Mouse (Mus musculus) kidney, embryonic 14.5 days (tissue): ENCODE results near the gene Tomm70a. TPM values are rescaled to one million over a fixed set of nuclear protein-coding genes. Genes with fewer than 3 reads are reported as not detected.

ENCODE experiments used
- ATAC-seq: fragments of 200-750 bp; cut with Nextera tagmentation; 2 replicates; pipeline ENCODE4 v1.8.0; 2017; ENCODE audit warnings: moderate number of reproducible peaks, mild to moderate bottlenecking, moderate TSS enrichment, moderate library complexity; ENCODE audit not compliant: low FRiP score, low TSS enrichment
- H3K27ac ChIP-seq: fragments of 300-500 bp; sonication (generic); 2 replicates; pipeline ENCODE4 v1.5.1; 2014; ENCODE audit warnings: low read depth, mild to moderate bottlenecking, low read length, moderate library complexity, mixed read lengths
- H3K27me3 ChIP-seq: fragments of 300-500 bp; sonication (generic); 2 replicates; pipeline ENCODE4 v1.6.1; 2014; ENCODE audit warnings: mild to moderate bottlenecking, low read length; ENCODE audit not compliant: control insufficient read depth, insufficient read depth
- H3K36me3 ChIP-seq: fragments of 300-500 bp; sonication (generic); 2 replicates; pipeline ENCODE4 v1.6.1; 2014; ENCODE audit warnings: low read length, mixed read lengths; ENCODE audit not compliant: control insufficient read depth, insufficient read depth
- H3K4me1 ChIP-seq: fragments of 300-500 bp; sonication (generic); 2 replicates; pipeline ENCODE4 v1.6.1; 2014; ENCODE audit warnings: low read length, mixed read lengths; ENCODE audit not compliant: control insufficient read depth, insufficient read depth
- H3K4me2 ChIP-seq: fragments of 300-500 bp; sonication (generic); replicated peaks from 2 replicates; pipeline ENCODE4 v1.6.1; 2014; ENCODE audit warnings: low read depth, mild to moderate bottlenecking, low read length
- H3K4me3 ChIP-seq: fragments of 300-500 bp; sonication (generic); 2 replicates; pipeline ENCODE4 v1.5.1; 2014; ENCODE audit warnings: mild to moderate bottlenecking, low read length
- H3K9ac ChIP-seq: fragments of 300-500 bp; sonication (generic); 2 replicates; pipeline ENCODE4 v1.6.1; 2014; ENCODE audit warnings: low read depth, mild to moderate bottlenecking, low read length, moderate library complexity
- H3K9me3 ChIP-seq: fragments of 300-500 bp; sonication (generic); 2 replicates; pipeline ENCODE4 v1.6.1; 2016; ENCODE audit warnings: low read length; ENCODE audit not compliant: control insufficient read depth
- WGBS: fragments of 180-500 bp; shearing (Covaris S2); extraction: QIAGEN DNeasy Blood & Tissue Kit; methylation state at CpG from one replicate; pipeline ENCODE4 v1.1.7; 2014; 5-methylcytosine and 5-hydroxymethylcytosine counted together
- polyA plus RNA-seq: library from polyadenylated mRNA; unstranded; fragments of >200 nt; fragmentation: Nextera tagmentation; extraction: Ambion mirVana; gene quantifications from 2 replicates; pipeline ENCODE4 v1.2.1, GENCODE M21; 2014

The Tomm70a gene
- polyA plus RNA-seq, 1 experiment from 2014 or later = 63.7 TPM

DNA sequence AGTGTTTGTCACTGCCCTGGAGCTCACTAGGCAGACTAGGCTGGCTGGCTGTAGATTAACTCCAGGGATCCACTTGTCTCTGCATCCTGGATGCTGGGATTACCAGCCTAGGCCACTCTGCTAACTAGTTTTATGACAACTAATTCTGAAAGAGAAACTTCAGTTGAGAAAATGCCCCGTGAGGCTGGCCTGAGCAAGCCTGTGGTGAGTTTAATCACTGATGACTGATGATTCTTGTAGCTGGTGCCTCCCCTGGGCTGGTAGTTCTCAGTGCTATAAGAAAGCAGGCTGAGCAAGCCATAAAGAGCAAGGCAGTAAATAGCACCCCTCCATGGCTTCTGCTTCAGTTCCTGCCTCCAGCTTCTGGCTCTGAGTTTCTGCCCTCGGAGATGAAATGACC, 54.2 kb downstream of the Tomm70a start:
- Histone ChIP-seq H3K27me3 (no peaks in the 10 kb centered on the region), H3K36me3 (peaks cover 25% of the 10 kb centered on the region; the same call in 1 of the 2 replicates), H3K4me1 (no peaks in the 10 kb centered on the region), H3K4me2 (no peak overlapping the region), H3K9ac (no peak overlapping the region), H3K9me3 (no peaks in the 10 kb centered on the region), H3K4me3 (no peak overlapping the region), H3K27ac (no peak overlapping the region)
- ATAC-seq = no peak
- 78% methylated on average over 2 of the region's 2 CpGs for WGBS

DNA sequence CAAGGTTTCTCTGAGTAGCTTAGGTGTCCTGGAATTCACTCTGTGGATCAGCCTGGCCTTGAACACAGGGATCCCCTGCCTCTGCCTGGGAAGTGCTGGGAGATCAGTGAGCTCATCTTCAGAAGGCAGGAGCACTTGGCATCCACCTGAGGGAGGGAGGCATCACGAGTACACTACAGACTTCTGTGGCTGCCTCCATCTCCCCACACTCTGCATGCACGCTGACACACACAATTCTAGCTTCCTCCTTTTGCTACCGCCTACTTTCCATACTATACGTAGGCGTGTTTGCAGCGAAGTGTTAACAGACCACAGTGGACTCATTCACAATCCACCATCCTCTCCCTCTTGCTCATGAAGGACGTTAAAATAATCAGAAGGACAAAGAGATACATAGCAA, 54.8 kb downstream of the Tomm70a start:
- Histone ChIP-seq H3K27ac (no peak overlapping the region), H3K4me1 (no peaks in the 10 kb centered on the region), H3K36me3 (peaks cover 24% of the 10 kb centered on the region; the same call in 1 of the 2 replicates), H3K9me3 (no peaks in the 10 kb centered on the region), H3K9ac (no peak overlapping the region), H3K27me3 (no peaks in the 10 kb centered on the region), H3K4me3 (no peak overlapping the region), H3K4me2 (no peak overlapping the region)
- WGBS = 92% methylated on average over 7 of the region's 7 CpGs
- ATAC-seq = no peak

DNA sequence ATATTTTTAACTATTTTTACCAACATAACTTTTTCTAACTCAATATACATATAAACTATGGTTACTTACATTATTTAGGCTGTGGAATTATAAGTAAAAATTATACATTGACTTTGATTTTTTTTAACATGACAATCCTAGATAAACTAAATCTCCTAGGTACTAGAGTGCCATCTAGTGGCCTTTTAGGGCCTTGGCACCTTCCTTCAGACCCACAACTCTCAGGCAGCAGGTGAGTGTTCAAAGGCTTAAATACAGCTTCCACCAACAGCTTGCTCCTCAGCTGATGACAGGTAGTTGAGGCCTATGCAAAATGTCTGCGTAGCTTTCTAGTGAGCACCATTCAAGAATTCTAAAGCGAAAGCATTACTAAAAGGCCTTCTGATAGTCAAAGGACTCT, 55.8 kb downstream of the Tomm70a start:
- Histone ChIP-seq H3K9ac (no peak overlapping the region), H3K4me1 (no peaks in the 10 kb centered on the region), H3K9me3 (no peaks in the 10 kb centered on the region), H3K4me2 (no peak overlapping the region), H3K4me3 (no peak overlapping the region), H3K27ac (no peak overlapping the region), H3K36me3 (peaks cover 30% of the 10 kb centered on the region; the same call in 1 of the 2 replicates), H3K27me3 (no peaks in the 10 kb centered on the region)
- ATAC-seq = no peak
- WGBS = 69% methylated on average over 2 of the region's 2 CpGs

GRCm38 (mm10) chr16:57177664-57178063, 56.2 kb downstream of the Tomm70a start:
- Histone ChIP-seq H3K36me3 (peaks cover 34% of the 10 kb centered on the region), H3K9me3 (no peaks in the 10 kb centered on the region), H3K27ac (no peak overlapping the region), H3K9ac (no peak overlapping the region), H3K27me3 (no peaks in the 10 kb centered on the region), H3K4me3 (no peak overlapping the region), H3K4me1 (no peaks in the 10 kb centered on the region), H3K4me2 (no peak overlapping the region)
- ATAC-seq = no peak
- 90% methylated on average over 10 of the region's 10 CpGs for WGBS

DNA sequence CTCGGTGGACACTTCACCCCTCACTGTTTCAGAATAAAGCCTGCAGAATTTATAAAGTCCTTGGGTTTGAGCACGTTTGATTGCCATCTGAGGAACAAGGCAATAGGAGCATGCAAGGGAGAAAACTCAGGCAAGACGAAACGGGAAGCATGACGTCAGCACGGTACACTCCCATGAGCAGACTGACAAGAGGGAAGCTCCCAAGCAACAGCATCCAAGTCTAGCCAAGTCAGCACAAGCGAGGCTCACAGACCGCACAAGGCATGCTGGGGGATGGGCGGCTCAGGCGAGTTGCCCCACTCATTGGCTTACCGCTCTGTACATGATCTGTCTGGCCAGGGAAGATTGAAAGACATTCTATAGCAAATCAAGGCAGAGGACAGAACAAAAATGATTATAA, 59.7 kb downstream of the Tomm70a start:
- 91% methylated on average over 11 of the region's 11 CpGs for WGBS
- Histone ChIP-seq H3K27me3 (no peaks in the 10 kb centered on the region), H3K9ac (no peak overlapping the region), H3K4me3 (no peak overlapping the region), H3K27ac (no peak overlapping the region), H3K9me3 (no peaks in the 10 kb centered on the region), H3K4me2 (no peak overlapping the region), H3K4me1 (no peaks in the 10 kb centered on the region), H3K36me3 (peaks cover 47% of the 10 kb centered on the region)
- ATAC-seq = no peak

DNA sequence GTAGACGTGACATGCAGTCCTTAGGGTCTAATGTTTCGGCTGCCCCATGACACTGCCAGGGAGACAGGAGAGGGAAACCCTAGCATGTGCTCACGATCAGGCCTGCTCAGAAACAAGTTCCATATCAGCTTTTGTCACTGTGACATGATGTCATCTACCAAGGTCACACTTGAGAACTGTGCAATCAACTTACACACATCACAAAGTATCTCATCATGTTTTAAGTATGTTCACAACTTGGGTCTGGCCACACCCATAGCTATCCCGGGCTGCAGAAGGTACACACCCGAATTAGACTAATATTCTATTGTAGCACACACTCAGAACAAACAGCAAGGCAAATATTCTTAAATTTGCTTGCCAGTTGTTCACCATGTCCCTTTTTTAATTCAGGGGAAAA, 60.5 kb downstream of the Tomm70a start:
- Histone ChIP-seq H3K4me1 (no peaks in the 10 kb centered on the region), H3K36me3 (peaks cover 45% of the 10 kb centered on the region), H3K9me3 (no peaks in the 10 kb centered on the region), H3K9ac (no peak overlapping the region), H3K27me3 (no peaks in the 10 kb centered on the region), H3K27ac (no peak overlapping the region), H3K4me3 (no peak overlapping the region), H3K4me2 (no peak overlapping the region)
- 90% methylated on average over 5 of the region's 5 CpGs for WGBS
- no peak for ATAC-seq

GRCm38 (mm10) chr16:57186618-57187017, 65.1 kb downstream of the Tomm70a start:
- Histone ChIP-seq H3K4me3 (no peak overlapping the region), H3K4me1 (no peaks in the 10 kb centered on the region), H3K9ac (no peak overlapping the region), H3K4me2 (no peak overlapping the region), H3K36me3 (peaks cover 58% of the 10 kb centered on the region), H3K9me3 (no peaks in the 10 kb centered on the region), H3K27me3 (no peaks in the 10 kb centered on the region), H3K27ac (no peak overlapping the region)
- ATAC-seq = no peak
- WGBS = 93% methylated on average over 4 of the region's 4 CpGs

DNA sequence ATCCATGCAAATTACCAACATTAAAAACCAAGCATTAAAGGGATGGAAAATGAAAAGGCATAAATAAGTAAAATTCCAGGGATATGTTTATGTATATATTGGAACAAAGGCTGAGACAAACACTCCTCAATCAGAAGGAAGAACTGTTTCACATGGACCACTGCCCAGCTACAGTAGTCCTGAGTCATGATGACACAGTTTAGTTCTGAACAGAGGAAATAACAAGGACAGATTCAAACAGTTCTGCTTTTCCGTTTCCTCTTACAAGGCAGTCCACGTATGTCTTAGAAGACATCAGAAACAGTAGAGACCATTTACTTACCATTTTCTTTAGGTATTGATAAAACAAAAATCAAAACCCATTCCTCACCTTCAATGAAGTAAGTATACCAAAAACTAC, 68.0 kb downstream of the Tomm70a start:
- H3K9me3 ChIP-seq = no peaks in the 10 kb centered on the region
- WGBS = 87% methylated on average over 2 of the region's 2 CpGs
- no peaks in the 10 kb centered on the region for H3K27me3 ChIP-seq
- H3K27ac ChIP-seq = no peak overlapping the region
- H3K4me1 ChIP-seq = no peaks in the 10 kb centered on the region
- no peak overlapping the region for H3K4me3 ChIP-seq
- H3K36me3 ChIP-seq = peaks cover 44% of the 10 kb centered on the region
- H3K4me2 ChIP-seq = no peak overlapping the region
- H3K9ac ChIP-seq = no peak overlapping the region
- no peak for ATAC-seq

DNA sequence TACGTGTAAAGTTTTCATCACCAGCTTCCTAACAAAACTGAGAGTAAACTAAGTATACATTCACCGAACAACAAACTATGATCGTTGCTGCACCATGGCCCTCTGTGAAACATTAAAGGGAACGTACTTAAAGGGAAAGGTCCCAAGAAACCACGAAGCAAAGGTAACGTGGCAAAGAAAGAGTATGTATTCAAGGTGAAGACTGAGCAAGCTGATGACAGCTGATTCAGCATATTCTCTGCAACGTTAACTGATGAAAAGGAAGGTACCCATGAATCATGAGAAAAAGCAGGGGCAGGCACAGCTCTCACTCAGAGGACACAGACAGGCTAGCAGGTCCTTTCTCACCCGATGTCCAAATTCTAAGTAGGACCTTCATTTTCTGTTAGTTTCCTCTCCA, 68.9 kb downstream of the Tomm70a start:
- no peaks in the 10 kb centered on the region for H3K27me3 ChIP-seq
- H3K4me2 ChIP-seq = no peak overlapping the region
- H3K27ac ChIP-seq = no peak overlapping the region
- no peak overlapping the region for H3K4me3 ChIP-seq
- WGBS = 89% methylated on average over 8 of the region's 8 CpGs
- H3K9ac ChIP-seq = no peak overlapping the region
- ATAC-seq = no peak
- peaks cover 50% of the 10 kb centered on the region for H3K36me3 ChIP-seq
- H3K4me1 ChIP-seq = no peaks in the 10 kb centered on the region
- no peaks in the 10 kb centered on the region for H3K9me3 ChIP-seq

DNA sequence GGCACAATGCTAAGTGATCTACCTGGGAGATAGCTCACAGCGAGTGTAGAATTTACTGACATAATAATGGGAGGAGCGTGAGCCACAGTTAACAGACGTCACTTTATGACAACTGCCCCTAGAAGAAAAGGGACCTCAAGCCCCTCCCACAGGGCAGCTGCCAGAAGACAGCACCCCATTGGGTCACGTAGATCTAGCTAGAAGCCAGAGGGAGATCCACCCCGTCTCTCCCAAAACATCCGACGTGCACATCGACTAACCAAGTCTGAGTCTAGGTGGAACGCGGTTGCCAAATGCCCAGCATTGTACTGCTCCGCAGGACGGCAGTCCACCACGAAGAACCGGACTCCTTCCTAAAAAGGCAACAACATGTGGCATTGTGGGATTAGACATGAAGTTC, 69.7 kb downstream of the Tomm70a start:
- Histone ChIP-seq H3K4me2 (no peak overlapping the region), H3K9me3 (no peaks in the 10 kb centered on the region), H3K4me3 (no peak overlapping the region), H3K36me3 (peaks cover 45% of the 10 kb centered on the region), H3K4me1 (no peaks in the 10 kb centered on the region), H3K9ac (no peak overlapping the region), H3K27ac (no peak overlapping the region), H3K27me3 (no peaks in the 10 kb centered on the region)
- WGBS = 91% methylated on average over 14 of the region's 14 CpGs
- no peak for ATAC-seq
